Mouse (Mus musculus) heart, postnatal 36 days (tissue): ENCODE data around the gene Trp53bp2. TPM values are rescaled to one million over a fixed set of nuclear protein-coding genes. Genes with fewer than 3 reads are reported as not detected.
A peak's percentile ranks its signal among the peaks of the same experiment; 100 is the strongest.

Experiments
- DNase-seq, 2 experiments: peaks; one replicate each; pipeline ENCODE4 v3.0.0; 2021 to 2022
- intact Hi-C: fragments of 180-260 bp; cut with DNase I; formaldehyde crosslinking; loops from one replicate; pipeline ENCODE4 v1.15.1; 2025
- total RNA-seq, 2 experiments: library from RNA; stranded (reverse); gene quantifications; 2 replicates each; pipeline ENCODE4 v1.2.3; 2021

The Trp53bp2 gene
- total RNA-seq, 2 experiments from 2014 or later, result 11.0 to 12.8 TPM

DNA sequence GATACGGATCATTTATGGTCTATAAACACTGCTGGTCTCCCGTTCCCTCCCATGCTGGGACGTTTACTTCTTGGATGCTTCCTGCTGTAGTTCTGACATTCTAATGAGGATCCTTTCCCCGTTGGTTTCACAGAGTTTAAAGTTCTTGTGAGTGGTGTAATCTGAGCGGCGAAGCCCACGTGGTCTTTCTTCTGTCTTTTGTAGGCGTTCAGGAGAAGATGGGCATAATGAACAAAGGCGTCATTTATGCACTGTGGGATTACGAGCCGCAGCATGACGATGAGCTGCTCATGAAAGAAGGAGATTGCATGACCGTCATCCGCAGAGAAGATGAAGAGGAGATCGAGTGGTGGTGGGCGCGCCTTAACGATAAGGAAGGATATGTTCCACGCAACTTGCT, 49.6 kb downstream of the Trp53bp2 start:
- intact Hi-C loops, result no loop called here
- no peak for DNase-seq

DNA sequence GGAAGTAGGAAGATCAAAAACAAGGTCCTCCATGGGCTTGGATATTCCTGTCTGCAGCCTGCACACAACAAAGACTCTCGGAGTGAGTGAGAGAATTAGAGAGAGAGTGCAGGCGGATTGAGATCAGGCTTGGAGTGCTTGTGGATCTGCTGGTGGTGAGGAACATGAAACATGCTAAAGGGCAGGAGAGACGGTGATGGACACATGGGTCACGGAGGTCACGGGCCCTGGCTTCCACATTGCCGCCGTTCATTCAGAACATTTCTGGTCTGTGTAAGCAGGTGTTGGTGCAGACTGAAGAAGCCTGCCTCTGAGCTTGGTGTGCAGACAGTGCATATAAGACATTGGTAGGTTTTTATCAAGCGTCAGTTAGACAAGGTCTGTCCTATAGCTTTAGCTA, 50.5 kb downstream of the Trp53bp2 start:
- intact Hi-C loops, result no loop called here
- no peak for DNase-seq

- intact Hi-C loops, result no loop called here
- DNase-seq, result no peak
These were observed 51.6 kb downstream of the Trp53bp2 start for GRCm38 (mm10) chr1:182460291-182461244.

DNA sequence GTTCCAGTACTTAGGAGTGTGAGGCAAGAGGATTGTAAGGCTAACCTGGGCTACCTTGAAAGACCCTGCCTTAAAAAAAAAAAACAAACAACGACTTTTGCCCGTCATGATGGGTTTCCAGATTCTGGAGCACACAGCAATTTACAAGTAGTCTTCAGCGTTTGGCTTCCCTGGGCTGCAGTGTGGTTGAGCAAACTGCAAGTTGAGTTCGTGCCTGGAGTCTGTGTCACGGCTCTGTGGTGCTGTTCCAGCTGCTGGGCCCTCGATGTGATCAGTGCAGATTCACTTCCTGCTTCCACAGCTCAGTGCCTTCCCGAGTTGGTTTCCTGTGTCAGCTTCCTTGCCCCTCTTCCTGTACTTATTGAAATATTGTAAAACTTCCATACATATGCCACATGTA, 52.3 kb downstream of the Trp53bp2 start:
- peak; percentile 32 to 33 for DNase-seq
- intact Hi-C loops, result no loop called here

GRCm38 (mm10) chr1:182461813-182462212, 52.8 kb downstream of the Trp53bp2 start:
- intact Hi-C loops, result no loop called here
- peak in 1 of 2 experiments; percentile 38 for DNase-seq

DNA sequence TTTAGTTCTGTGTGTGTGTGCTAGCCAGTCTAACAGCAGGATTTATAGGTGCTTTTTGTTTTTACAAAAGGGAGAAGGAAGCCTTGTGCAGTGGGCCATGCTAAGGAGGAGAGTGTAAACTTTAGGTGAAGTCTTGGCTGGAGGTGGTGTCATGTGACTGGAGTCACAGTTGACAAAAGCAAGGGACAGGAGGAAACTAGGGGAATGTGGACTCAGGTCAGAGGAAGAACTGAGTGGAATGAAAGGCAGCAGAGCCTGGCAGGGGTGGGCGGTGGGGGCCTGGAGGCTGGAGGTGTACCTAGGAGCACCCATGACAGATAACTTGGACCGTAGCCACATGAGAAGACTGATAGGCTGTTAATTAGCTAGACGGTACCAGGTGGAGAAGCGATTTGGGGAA, 56.3 kb downstream of the Trp53bp2 start:
- no peak for DNase-seq
- intact Hi-C loops, result no loop called here

DNA sequence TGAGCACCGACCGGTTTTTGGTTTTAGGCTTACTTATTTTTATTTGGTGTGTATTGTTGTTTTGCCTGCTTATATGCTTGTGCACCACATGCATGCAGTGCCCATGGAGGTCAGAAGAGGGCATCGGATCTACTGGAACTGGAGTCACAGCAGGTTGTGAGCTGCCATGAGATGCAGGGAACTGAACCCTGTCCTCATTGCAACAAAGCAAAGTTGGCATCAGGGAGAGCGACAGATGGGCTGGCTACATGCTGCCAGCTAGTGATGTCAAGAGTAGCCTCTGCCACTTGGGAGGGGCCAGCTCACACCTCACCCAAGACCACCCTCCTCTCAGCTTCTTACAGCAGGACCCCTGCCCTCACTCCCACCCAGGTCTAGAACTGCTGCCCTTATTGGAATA, 57.0 kb downstream of the Trp53bp2 start:
- intact Hi-C loops, result no loop called here
- DNase-seq, result no peak

DNA sequence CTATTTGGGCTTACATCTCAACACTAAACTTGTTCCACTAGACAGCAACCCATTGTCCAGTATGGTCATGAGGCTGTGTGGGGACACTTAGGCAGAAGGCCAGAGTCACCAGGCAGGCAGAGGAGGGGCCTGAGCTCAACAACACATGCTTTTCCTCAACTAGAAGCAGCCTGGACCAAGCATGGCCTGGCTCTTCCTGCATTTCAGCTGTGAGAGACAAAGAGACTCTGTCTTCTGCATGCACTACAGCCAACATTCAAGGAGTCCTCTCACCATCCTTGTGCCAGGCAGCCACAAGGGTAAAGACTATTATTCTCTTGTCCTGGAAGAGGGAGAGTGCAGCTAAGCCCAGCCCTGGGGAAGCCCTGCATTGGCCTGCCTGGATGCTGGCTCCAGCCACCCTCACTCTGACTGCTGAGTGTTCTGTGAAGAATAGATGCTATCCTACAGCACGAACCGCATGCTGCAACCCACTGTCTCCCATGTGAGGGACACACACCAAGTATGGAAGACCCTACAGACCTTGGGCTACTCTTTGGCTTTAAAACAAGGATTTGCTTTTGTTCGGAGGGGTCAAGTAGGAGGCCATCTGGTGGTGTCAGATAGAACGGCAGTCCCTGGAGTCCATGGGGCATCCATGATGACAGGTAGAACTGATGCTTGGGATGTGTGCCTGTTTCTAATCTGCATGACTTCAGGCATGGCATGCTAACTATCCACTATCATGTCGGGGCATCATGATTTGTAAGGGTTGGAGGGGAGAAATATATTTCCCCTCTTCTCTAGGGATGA, 66.2 kb downstream of the Trp53bp2 start:
- DNase-seq, result no peak
- intact Hi-C loops, result no loop called here

- intact Hi-C loops, result no loop called here
- no peak for DNase-seq
These were observed 70.0 kb downstream of the Trp53bp2 start for GRCm38 (mm10) chr1:182478935-182479334.

DNA sequence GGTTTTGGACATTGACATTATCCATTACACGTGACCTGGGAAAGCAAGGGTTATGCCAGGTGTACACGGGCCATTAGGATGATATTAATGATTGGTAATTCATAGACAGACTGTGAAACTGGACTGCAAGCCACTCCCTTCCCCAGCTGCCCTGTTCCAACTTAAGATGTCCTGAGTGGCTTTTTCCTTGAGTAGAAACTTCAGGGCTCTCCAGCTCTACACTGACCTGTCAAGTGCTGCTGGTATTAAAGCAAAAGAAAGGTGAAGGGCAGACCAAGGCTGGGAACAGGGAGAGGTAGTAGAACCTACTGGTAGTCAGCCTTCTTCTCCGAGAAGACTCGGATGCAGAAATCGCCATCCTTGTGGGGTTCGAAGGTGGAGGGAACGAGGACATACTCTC, 72.2 kb downstream of the Trp53bp2 start:
- no peak for DNase-seq
- intact Hi-C loops, result no loop called here

GRCm38 (mm10) chr1:182481646-182482295, 72.8 kb downstream of the Trp53bp2 start:
- intact Hi-C loops, result no loop called here
- DNase-seq, result no peak

- no peak for DNase-seq
- intact Hi-C loops, result no loop called here
These were observed 74.3 kb downstream of the Trp53bp2 start for GRCm38 (mm10) chr1:182482991-182483909.

DNA sequence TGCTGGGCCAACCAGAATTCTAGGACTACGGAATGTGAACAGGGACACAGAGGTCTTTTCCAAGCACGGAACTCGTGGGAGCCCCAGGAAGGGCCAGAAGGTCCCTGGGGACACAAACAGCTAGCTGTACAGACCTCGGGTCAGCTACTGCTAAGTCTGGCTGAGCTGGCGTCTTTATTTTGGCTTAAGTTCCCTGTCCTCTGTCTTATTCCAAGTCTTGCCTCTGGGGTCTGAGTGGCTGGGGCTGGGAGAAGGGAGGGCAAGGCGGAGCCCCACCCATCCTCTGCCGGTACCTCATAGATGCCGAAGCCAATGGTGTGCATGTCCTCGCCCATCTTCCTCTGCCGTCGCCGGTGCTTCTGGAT, 74.9 kb downstream of the Trp53bp2 start:
- DNase-seq, result no peak
- intact Hi-C loops, result no loop called here

- intact Hi-C loops, result loop anchor here (5.0 kb wide), 1 partner anchor 111 kb away; no protein-coding TSS in a partner anchor
- DNase-seq, result no peak
These were observed 79.5 kb downstream of the Trp53bp2 start for GRCm38 (mm10) chr1:182488503-182488902.

- DNase-seq, result peak; percentile 91 to 94
- intact Hi-C loops, result loop anchor here (1.0 to 5.0 kb wide), 3 partner anchors 27 to 113 kb away; partner anchors contain the start of gene Capn2
These were observed 81.0 kb downstream of the Trp53bp2 start for GRCm38 (mm10) chr1:182489803-182490452.

- intact Hi-C loops, result no loop called here
- DNase-seq, result no peak
These were observed 81.6 kb downstream of the Trp53bp2 start for GRCm38 (mm10) chr1:182490568-182490967.

GRCm38 (mm10) chr1:182491839-182492238, 82.9 kb downstream of the Trp53bp2 start:
- DNase-seq, result no peak

GRCm38 (mm10) chr1:182494285-182495145, 85.5 kb downstream of the Trp53bp2 start:
- intact Hi-C loops, result no loop called here
- DNase-seq, result no peak

More at GRCm38 (mm10) chr1:182491839-182492238, 82.9 kb downstream of the Trp53bp2 start:
- intact Hi-C loops, result no loop called here
